Mouse (Mus musculus) liver, postnatal 0 days (tissue): ENCODE results near the gene Ccdc120.

ENCODE experiments used
- CTCF ChIP-seq: sonication (generic); IDR thresholded peaks from 2 replicates; pipeline ENCODE4 v1.5.1; 2016; ENCODE audit warnings: antibody characterized with exemption, low read depth
- EP300 ChIP-seq: IDR thresholded peaks from 2 replicates; pipeline ENCODE4 v1.6.1; 2016; ENCODE audit warnings: antibody characterized with exemption, low read depth, mild to moderate bottlenecking

- TF ChIP-seq CTCF (peak; percentile 56), EP300 (no peak)
Observed at GRCm38 (mm10) chrX:7772766-7773165, 22.1 kb upstream of the Ccdc120 start.
